In the genomic region with DNA sequence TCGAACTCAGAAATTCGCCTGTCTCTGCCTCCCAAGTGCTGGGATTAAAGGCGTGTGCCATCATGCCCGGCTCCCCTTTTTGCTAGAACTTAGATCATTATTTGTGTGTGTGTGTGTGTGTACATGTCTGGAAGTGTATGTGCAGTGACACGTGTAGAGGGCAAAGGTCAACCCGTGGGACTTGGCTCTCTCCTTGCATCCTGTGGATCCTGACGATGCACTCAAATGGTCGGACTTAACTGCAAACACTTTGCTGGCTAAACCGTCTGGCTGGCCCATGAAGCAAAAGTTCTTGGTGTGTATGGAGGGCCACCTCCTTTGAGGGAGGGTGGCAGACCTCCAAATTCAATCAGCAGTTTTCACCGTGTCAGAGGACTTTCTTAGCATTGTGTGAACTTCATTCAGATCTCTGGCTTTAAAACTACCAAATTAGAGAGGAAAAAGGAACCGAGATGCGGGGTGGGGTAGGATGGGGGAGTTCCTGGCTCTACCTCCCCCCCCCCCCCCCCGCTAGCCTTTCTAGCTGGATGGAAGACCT, we compare ENCODE assay signal across 8 mouse cellular contexts. TPM values are rescaled to one million over a fixed set of nuclear protein-coding genes. Genes with fewer than 3 reads are reported as not detected.
DNase-seq lines count a peak whose midpoint lies in the region; ATAC-seq lines count a peak whose summit lies in the region.

No protein-coding gene starts in this region.

- H3K9me3 ChIP-seq in neural tube, embryonic 11.5 days (ENCODE audit: control insufficient read depth, low read length), result no peaks in the 10 kb centered on the region
- H3K9me3 ChIP-seq in hindbrain, embryonic 14.5 days (ENCODE audit: control insufficient read depth, low read length), result no peaks in the 10 kb centered on the region
- no peaks in the 10 kb centered on the region for H3K9me3 ChIP-seq in liver, embryonic 11.5 days (ENCODE audit: control insufficient read depth, low read length)

- H3K9ac ChIP-seq in neural tube, embryonic 11.5 days (ENCODE audit: low read length), result peak overlapping the region; percentile 49; the same call in 1 of the 2 replicates
- peak overlapping the region; percentile 65 for H3K9ac ChIP-seq in hindbrain, embryonic 14.5 days
- H3K9ac ChIP-seq in liver, embryonic 11.5 days (ENCODE audit: low read depth, low read length), result peak overlapping the region; percentile 57; the same call in 1 of the 2 replicates

- no peak for ATAC-seq in neural tube, embryonic 11.5 days (ENCODE audit: insufficient read depth, low FRiP score, low TSS enrichment)
- no peak for ATAC-seq in hindbrain, embryonic 14.5 days (ENCODE audit: low FRiP score)
- ATAC-seq in liver, embryonic 11.5 days (replicated peaks; ENCODE audit: low FRiP score), result no peak

- H3K4me1 ChIP-seq in neural tube, embryonic 11.5 days (ENCODE audit: control insufficient read depth, insufficient read depth, low read length), result peaks cover 9% of the 10 kb centered on the region
- peaks cover 23% of the 10 kb centered on the region for H3K4me1 ChIP-seq in hindbrain, embryonic 14.5 days (replicated peaks; ENCODE audit: control insufficient read depth, insufficient read depth, low read length)
- peaks cover 37% of the 10 kb centered on the region for H3K4me1 ChIP-seq in liver, embryonic 11.5 days (replicated peaks; ENCODE audit: control insufficient read depth, insufficient read depth, low read length)

- no peaks in the 10 kb centered on the region for H3K36me3 ChIP-seq in neural tube, embryonic 11.5 days (ENCODE audit: control insufficient read depth, insufficient read depth, low read length)
- H3K36me3 ChIP-seq in hindbrain, embryonic 14.5 days (replicated peaks; ENCODE audit: control insufficient read depth, insufficient read depth), result no peaks in the 10 kb centered on the region
- no peaks in the 10 kb centered on the region for H3K36me3 ChIP-seq in liver, embryonic 11.5 days (ENCODE audit: control insufficient read depth, insufficient read depth, low read length)

- no peak overlapping the region for H3K27ac ChIP-seq in neural tube, embryonic 11.5 days (ENCODE audit: low read depth, low read length)
- no peak overlapping the region for H3K27ac ChIP-seq in hindbrain, embryonic 14.5 days
- no peak overlapping the region for H3K27ac ChIP-seq in liver, embryonic 11.5 days (ENCODE audit: low read depth, low read length)

- H3K4me3 ChIP-seq in neural tube, embryonic 11.5 days (ENCODE audit: low read depth, low read length), result no peak overlapping the region
- H3K4me3 ChIP-seq in hindbrain, embryonic 14.5 days (replicated peaks; ENCODE audit: low read length), result peak overlapping the region; percentile 48
- H3K4me3 ChIP-seq in liver, embryonic 11.5 days (ENCODE audit: low read depth, low read length), result peak overlapping the region; percentile 46

- WGBS in neural tube, embryonic 11.5 days, result 60% methylated on average over 12 of the region's 13 CpGs
- 57% methylated on average over 12 of the region's 13 CpGs for WGBS in hindbrain, embryonic 14.5 days
- 57% methylated on average over 13 of the region's 13 CpGs for WGBS in liver, embryonic 11.5 days

- peak overlapping the region; percentile 85 for H3K4me2 ChIP-seq in neural tube, embryonic 11.5 days (ENCODE audit: low read depth)
- H3K4me2 ChIP-seq in hindbrain, embryonic 14.5 days (replicated peaks), result peak overlapping the region; percentile 91
- H3K4me2 ChIP-seq in liver, embryonic 11.5 days, result peak overlapping the region; percentile 79

- no peak for DNase-seq in neural tube, embryonic 11.5 days (ENCODE audit: low spot score)
- DNase-seq in neural tube, embryonic 10.5 days (ENCODE audit: extremely low spot score, low spot score), result no peak
- DNase-seq in hindbrain, embryonic 14.5 days (ENCODE audit: low spot score), result no peak
- DNase-seq in liver, embryonic 11.5 days (ENCODE audit: low spot score), result no peak
- no peak for DNase-seq in urinary bladder, postnatal 36 days (ENCODE audit: low spot score in 2 of 2)
- no peak for DNase-seq in layer of hippocampus, postnatal 25 days (ENCODE audit: extremely low spot score in 1 of 2, low spot score in 1 of 2)
- DNase-seq in thymus, adult 18-20 months, result no peak
- no peak for DNase-seq in gastrocnemius, postnatal 25 days

- no peaks in the 10 kb centered on the region for H3K27me3 ChIP-seq in neural tube, embryonic 11.5 days (ENCODE audit: control insufficient read depth, insufficient read depth, low read length)
- H3K27me3 ChIP-seq in hindbrain, embryonic 14.5 days (ENCODE audit: control insufficient read depth, insufficient read depth, low read length), result no peaks in the 10 kb centered on the region
- H3K27me3 ChIP-seq in liver, embryonic 11.5 days (replicated peaks; ENCODE audit: control insufficient read depth, insufficient read depth, low read length), result no peaks in the 10 kb centered on the region

RNA-seq across cellular contexts. Expression of gene Ece1, which starts 50.8 kb away (rescaled TPM):
- polyA plus RNA-seq in neural tube, embryonic 11.5 days (2014; fragmentation: Nextera tagmentation; extraction: Ambion mirVana), result 39.5 and 39.8 TPM in 2 replicates
- polyA plus RNA-seq in hindbrain, embryonic 14.5 days (2014; fragmentation: Nextera tagmentation; extraction: Ambion mirVana), result 22.6 and 25.0 TPM in 2 replicates
- polyA plus RNA-seq in liver, embryonic 11.5 days (2014; fragmentation: Nextera tagmentation; extraction: Ambion mirVana), result 51.9 and 61.4 TPM in 2 replicates
- total RNA-seq in layer of hippocampus, postnatal 25 days (2021), result 10 to 100 TPM; 50.3 to 52.3 TPM
- 10 to 100 TPM; 47.6 to 54.2 TPM for total RNA-seq in gastrocnemius, postnatal 25 days (2021)
